12 mouse cellular contexts compared by ENCODE assay signal in genomic region chr9:50363962-50364361, GRCm38 (mm10).
"Had no signal": no experiment of that assay in that cellular context is flagged by ENCODE, and none has a peak within 500 bp of the region (broad histone marks: within the 10 kb centered on the region; RNA-seq: fewer than 3 reads in every experiment).

No protein-coding gene starts in this region.

- H3K27ac ChIP-seq: liver, embryonic 14.5 days; midbrain, embryonic 13.5 days; midbrain, embryonic 15.5 days; neural tube, embryonic 12.5 days had no signal

- H3K4me3 ChIP-seq: midbrain, embryonic 13.5 days; midbrain, embryonic 15.5 days; neural tube, embryonic 12.5 days had no signal

- H3K27me3 ChIP-seq: midbrain, embryonic 13.5 days; midbrain, embryonic 15.5 days; neural tube, embryonic 12.5 days had no signal

- H3K9me3 ChIP-seq: midbrain, embryonic 13.5 days; midbrain, embryonic 15.5 days; neural tube, embryonic 12.5 days had no signal

- ATAC-seq: midbrain, embryonic 13.5 days; midbrain, embryonic 15.5 days had no signal

- DNase-seq: lung, adult 18-20 months; lung, embryonic 14.5 days; lung, postnatal 10 days; lung, postnatal 4 days; right cerebral cortex, postnatal 25 days; right cerebral cortex, postnatal 4 days; spleen, adult 18-20 months had no signal

- H3K36me3 ChIP-seq: midbrain, embryonic 13.5 days; midbrain, embryonic 15.5 days; neural tube, embryonic 12.5 days had no signal

- H3K9ac ChIP-seq: liver, embryonic 14.5 days; lung, embryonic 14.5 days; midbrain, embryonic 13.5 days; midbrain, embryonic 15.5 days; neural tube, embryonic 12.5 days had no signal

- H3K4me2 ChIP-seq: lung, embryonic 14.5 days; midbrain, embryonic 11.5 days; midbrain, embryonic 13.5 days; midbrain, embryonic 15.5 days; neural tube, embryonic 12.5 days had no signal
